Mouse (Mus musculus): ENCODE measurements at regions not wholly inside any gene's neighbourhood (a gene's known extent, or its start where the extent isn't known, plus 50 kb on each side); places are given as distances from the start of the nearest gene placed in this dataset.

- no peaks in the 10 kb centered on the region for H3K36me3 ChIP-seq (ENCODE audit: control insufficient read depth, insufficient read depth, low read length)
- no peak overlapping the region for H3K9ac ChIP-seq (ENCODE audit: low read depth, low read length)
- H3K27ac ChIP-seq = no peak overlapping the region
- intact Hi-C loops (cut with DNase I) = no loop called here
- no peaks in the 10 kb centered on the region for H3K79me2 ChIP-seq (replicated peaks; ENCODE audit: control insufficient read depth, insufficient read depth, low read length)
- TF ChIP-seq CTCF (IDR thresholded peaks at IDR 0.05) = no peak
- no peak for TF ChIP-seq POLR2A (IDR thresholded peaks at IDR 0.05; ENCODE audit: insufficient read depth, low read depth, low read length)
- no peak for TF ChIP-seq EP300 (IDR thresholded peaks at IDR 0.05; ENCODE audit: insufficient read depth, low read depth, low read length)
- no peak for DNase-seq
- no peak overlapping the region for H3K4me3 ChIP-seq
- no peaks in the 10 kb centered on the region for H3K27me3 ChIP-seq (ENCODE audit: control insufficient read depth, insufficient read depth, low read length)
- no peaks in the 10 kb centered on the region for H3K4me1 ChIP-seq (ENCODE audit: control insufficient read depth, insufficient read depth, low read length)
- WGBS = 82% methylated on average over 5 of the region's 5 CpGs
These were observed 198.6 kb downstream of the Gm5447 start for GRCm38 (mm10) chr13:31172580-31172979.

GRCm38 (mm10) chr13:31177999-31178783, 204.2 kb downstream of the Gm5447 start:
- peaks cover 2% of the 10 kb centered on the region for H3K4me1 ChIP-seq (ENCODE audit: control insufficient read depth, insufficient read depth, low read length)
- H3K79me2 ChIP-seq (replicated peaks; ENCODE audit: control insufficient read depth, insufficient read depth, low read length) = no peaks in the 10 kb centered on the region
- H3K9ac ChIP-seq (ENCODE audit: low read depth, low read length) = no peak overlapping the region
- H3K27ac ChIP-seq = no peak overlapping the region
- TF ChIP-seq EP300 (IDR thresholded peaks at IDR 0.05; ENCODE audit: insufficient read depth, low read depth, low read length) (no peak), POLR2A (IDR thresholded peaks at IDR 0.05; ENCODE audit: insufficient read depth, low read depth, low read length) (no peak)
- intact Hi-C loops (cut with DNase I) = no loop called here
- no peak overlapping the region for H3K4me3 ChIP-seq
- no peaks in the 10 kb centered on the region for H3K36me3 ChIP-seq (ENCODE audit: control insufficient read depth, insufficient read depth, low read length)
- 68% methylated on average over 5 of the region's 5 CpGs for WGBS
- DNase-seq = no peak
- H3K27me3 ChIP-seq (ENCODE audit: control insufficient read depth, insufficient read depth, low read length) = no peaks in the 10 kb centered on the region

GRCm38 (mm10) chr13:31178964-31179363, 205.0 kb downstream of the Gm5447 start:
- WGBS = 70% methylated on average over 3 of the region's 3 CpGs
- peaks cover 2% of the 10 kb centered on the region for H3K4me1 ChIP-seq (ENCODE audit: control insufficient read depth, insufficient read depth, low read length)
- no peak overlapping the region for H3K4me3 ChIP-seq
- intact Hi-C loops (cut with DNase I) = no loop called here
- DNase-seq = no peak
- no peak overlapping the region for H3K27ac ChIP-seq
- no peak for TF ChIP-seq CTCF (IDR thresholded peaks at IDR 0.05)
- no peak for TF ChIP-seq EP300 (IDR thresholded peaks at IDR 0.05; ENCODE audit: insufficient read depth, low read depth, low read length)
- TF ChIP-seq POLR2A (IDR thresholded peaks at IDR 0.05; ENCODE audit: insufficient read depth, low read depth, low read length) = no peak
- no peaks in the 10 kb centered on the region for H3K36me3 ChIP-seq (ENCODE audit: control insufficient read depth, insufficient read depth, low read length)
- H3K79me2 ChIP-seq (replicated peaks; ENCODE audit: control insufficient read depth, insufficient read depth, low read length) = no peaks in the 10 kb centered on the region
- no peak overlapping the region for H3K9ac ChIP-seq (ENCODE audit: low read depth, low read length)
- H3K27me3 ChIP-seq (ENCODE audit: control insufficient read depth, insufficient read depth, low read length) = no peaks in the 10 kb centered on the region

GRCm38 (mm10) chr13:31179407-31180001, 205.5 kb downstream of the Gm5447 start:
- no peaks in the 10 kb centered on the region for H3K36me3 ChIP-seq (ENCODE audit: control insufficient read depth, insufficient read depth, low read length)
- H3K79me2 ChIP-seq (replicated peaks; ENCODE audit: control insufficient read depth, insufficient read depth, low read length) = no peaks in the 10 kb centered on the region
- H3K4me3 ChIP-seq = no peak overlapping the region
- no peaks in the 10 kb centered on the region for H3K27me3 ChIP-seq (ENCODE audit: control insufficient read depth, insufficient read depth, low read length)
- H3K9ac ChIP-seq (ENCODE audit: low read depth, low read length) = no peak overlapping the region
- no peak for DNase-seq
- peaks cover 2% of the 10 kb centered on the region for H3K4me1 ChIP-seq (ENCODE audit: control insufficient read depth, insufficient read depth, low read length)
- no peak overlapping the region for H3K27ac ChIP-seq
- no peak for TF ChIP-seq EP300 (IDR thresholded peaks at IDR 0.05; ENCODE audit: insufficient read depth, low read depth, low read length)
- no peak for TF ChIP-seq POLR2A (IDR thresholded peaks at IDR 0.05; ENCODE audit: insufficient read depth, low read depth, low read length)
- no peak for TF ChIP-seq CTCF (IDR thresholded peaks at IDR 0.05)
- intact Hi-C loops (cut with DNase I) = no loop called here
- 32% methylated on average over 12 of the region's 12 CpGs for WGBS

DNA sequence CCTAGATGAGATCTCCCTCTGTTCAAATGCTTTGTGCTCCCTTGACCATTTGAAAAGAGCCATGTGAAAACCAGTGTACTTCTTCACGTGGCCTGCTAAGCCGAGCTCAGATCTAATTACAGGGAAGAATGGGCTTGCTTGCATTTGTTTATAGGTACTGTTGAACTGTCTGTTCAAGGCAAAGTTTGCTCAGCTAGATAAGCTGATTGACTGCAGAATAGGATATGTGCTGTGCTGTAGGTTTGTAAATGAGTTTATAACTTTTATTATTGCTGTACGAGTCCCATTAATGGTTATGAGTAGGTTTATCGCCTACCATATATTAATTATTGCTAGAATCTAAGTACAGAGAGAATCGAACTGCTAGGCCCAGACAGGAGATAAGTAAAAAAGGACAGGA, 207.5 kb downstream of the Gm5447 start:
- Histone ChIP-seq H3K79me2 (replicated peaks; ENCODE audit: control insufficient read depth, insufficient read depth, low read length) (no peaks in the 10 kb centered on the region), H3K4me3 (no peak overlapping the region), H3K36me3 (ENCODE audit: control insufficient read depth, insufficient read depth, low read length) (no peaks in the 10 kb centered on the region), H3K4me1 (ENCODE audit: control insufficient read depth, insufficient read depth, low read length) (peaks cover 2% of the 10 kb centered on the region), H3K27ac (no peak overlapping the region), H3K27me3 (ENCODE audit: control insufficient read depth, insufficient read depth, low read length) (no peaks in the 10 kb centered on the region), H3K9ac (ENCODE audit: low read depth, low read length) (no peak overlapping the region)
- 89% methylated on average over 5 of the region's 5 CpGs for WGBS
- no peak for TF ChIP-seq CTCF (IDR thresholded peaks at IDR 0.05)
- TF ChIP-seq EP300 (IDR thresholded peaks at IDR 0.05; ENCODE audit: insufficient read depth, low read depth, low read length) = no peak
- no peak for TF ChIP-seq POLR2A (IDR thresholded peaks at IDR 0.05; ENCODE audit: insufficient read depth, low read depth, low read length)
- no peak for DNase-seq
- intact Hi-C loops (cut with DNase I) = no loop called here

Measured in heart, adult 2 months (tissue).